Mouse (Mus musculus) liver, adult (tissue): ENCODE data around the gene Rubcn.

Experiments used
- GATA4 ChIP-seq: IDR thresholded peaks from 2 replicates; pipeline ENCODE4 v1.6.1; 2014; ENCODE audit warnings: mild to moderate bottlenecking, low read length; ENCODE audit not compliant: insufficient replicate concordance

Rubcn gene

GRCm38 (mm10) chr16:32776676-32777075 lies 100.9 kb downstream of the Rubcn start:
- TF ChIP-seq GATA4, result no peak
